Mouse (Mus musculus) hindbrain, embryonic 13.5 days (tissue): ENCODE results near the gene Plxnb1. TPM values are rescaled to one million over a fixed set of nuclear protein-coding genes. Genes with fewer than 3 reads are reported as not detected.
A peak's percentile ranks its signal among the peaks of the same experiment; 100 is the strongest.

Source experiments
- ATAC-seq: fragments of 200-750 bp; cut with Nextera tagmentation; 2 replicates; pipeline ENCODE4 v1.8.0; 2017; ENCODE audit warnings: moderate TSS enrichment; ENCODE audit not compliant: low FRiP score
- H3K27ac ChIP-seq: fragments of 300-500 bp; sonication (generic); 2 replicates; pipeline ENCODE4 v1.5.1; 2015; ENCODE audit warnings: inconsistent platforms, mild to moderate bottlenecking, moderate library complexity
- H3K27me3 ChIP-seq: fragments of 300-500 bp; sonication (generic); 2 replicates; pipeline ENCODE4 v1.6.1; 2015; ENCODE audit warnings: mild to moderate bottlenecking, inconsistent platforms
- H3K36me3 ChIP-seq: fragments of 300-500 bp; sonication (generic); 2 replicates; pipeline ENCODE4 v1.6.1; 2015; ENCODE audit warnings: mild to moderate bottlenecking, inconsistent platforms
- H3K4me1 ChIP-seq: fragments of 300-500 bp; sonication (generic); replicated peaks from 2 replicates; pipeline ENCODE4 v1.6.1; 2015; ENCODE audit warnings: inconsistent platforms
- H3K4me2 ChIP-seq: fragments of 300-500 bp; sonication (generic); 2 replicates; pipeline ENCODE4 v1.6.1; 2015; ENCODE audit warnings: inconsistent platforms, mild to moderate bottlenecking, moderate library complexity
- H3K4me3 ChIP-seq: fragments of 300-500 bp; sonication (generic); 2 replicates; pipeline ENCODE4 v1.5.1; 2015; ENCODE audit warnings: mild to moderate bottlenecking, inconsistent platforms
- H3K9ac ChIP-seq: fragments of 300-500 bp; sonication (generic); 2 replicates; pipeline ENCODE4 v1.6.1; 2015; ENCODE audit warnings: mild to moderate bottlenecking, inconsistent platforms
- H3K9me3 ChIP-seq: fragments of 300-500 bp; sonication (generic); 2 replicates; pipeline ENCODE4 v1.6.1; 2016; ENCODE audit warnings: inconsistent platforms
- whole genome bisulfite sequencing: fragments of 180-500 bp; shearing (Covaris S2); methylation state at CpG from one replicate; pipeline ENCODE4 v1.1.7; 2015; 5-methylcytosine and 5-hydroxymethylcytosine counted together
- polyA plus RNA-seq: library from polyadenylated mRNA; unstranded; fragments of >200 nt; fragmentation: Nextera tagmentation; extraction: Ambion mirVana; gene quantifications from 2 replicates; pipeline ENCODE4 v1.2.1, GENCODE M21; 2015

The Plxnb1 gene
- polyA plus RNA-seq: 22.5 and 27.2 TPM in 2 replicates

- Histone ChIP-seq H3K9me3 (no peaks in the 10 kb centered on the region), H3K4me2 (peak within 1 kb of the TSS; percentile 95), H3K4me3 (peak within 1 kb of the TSS; percentile 69), H3K27ac (peak within 1 kb of the TSS; percentile 100), H3K9ac (peak within 1 kb of the TSS; percentile 97), H3K27me3 (no peaks in the 10 kb centered on the region), H3K36me3 (peaks cover 34% of the 10 kb centered on the region), H3K4me1 (peaks cover 58% of the 10 kb centered on the region)
- peak; percentile 67 for ATAC-seq
- WGBS: under 1% methylated on average over 89 of the region's 102 CpGs
Observed at GRCm38 (mm10) chr9:109095137-109095982, at the start of gene Plxnb1. Gene Plxnb1, plus strand, starts transcription at chr9:109095389.

- H3K9me3 ChIP-seq: no peaks in the 10 kb centered on the region
- no peaks in the 10 kb centered on the region for H3K27me3 ChIP-seq
- no peaks in the 10 kb centered on the region for H3K4me1 ChIP-seq
- no peak overlapping the region for H3K9ac ChIP-seq
- H3K4me2 ChIP-seq: no peak overlapping the region
- H3K36me3 ChIP-seq: no peaks in the 10 kb centered on the region
- H3K27ac ChIP-seq: no peak overlapping the region
- H3K4me3 ChIP-seq: no peak overlapping the region
- 34% methylated on average over 5 of the region's 5 CpGs for WGBS
- no peak for ATAC-seq
Observed at GRCm38 (mm10) chr9:109046306-109046705, 48.9 kb upstream of the Plxnb1 start.

- Histone ChIP-seq H3K27ac (no peak overlapping the region), H3K9ac (no peak overlapping the region), H3K36me3 (no peaks in the 10 kb centered on the region), H3K9me3 (no peaks in the 10 kb centered on the region), H3K4me1 (peaks cover under 1% of the 10 kb centered on the region), H3K27me3 (no peaks in the 10 kb centered on the region), H3K4me3 (no peak overlapping the region), H3K4me2 (no peak overlapping the region)
- 90% methylated on average over 7 of the region's 7 CpGs for WGBS
- no peak for ATAC-seq
Observed at GRCm38 (mm10) chr9:109049316-109049715, 45.9 kb upstream of the Plxnb1 start.

GRCm38 (mm10) chr9:109049996-109050673, 45.1 kb upstream of the Plxnb1 start:
- ATAC-seq: no peak
- no peaks in the 10 kb centered on the region for H3K9me3 ChIP-seq
- H3K4me3 ChIP-seq: no peak overlapping the region
- no peaks in the 10 kb centered on the region for H3K36me3 ChIP-seq
- H3K27me3 ChIP-seq: no peaks in the 10 kb centered on the region
- no peak overlapping the region for H3K27ac ChIP-seq
- no peak overlapping the region for H3K4me2 ChIP-seq
- H3K9ac ChIP-seq: no peak overlapping the region
- 82% methylated on average over 9 of the region's 9 CpGs for WGBS
- peaks cover 6% of the 10 kb centered on the region for H3K4me1 ChIP-seq

GRCm38 (mm10) chr9:109050674-109050997, 44.6 kb upstream of the Plxnb1 start:
- no peak for ATAC-seq
- Histone ChIP-seq H3K27ac (no peak overlapping the region), H3K4me1 (peaks cover 11% of the 10 kb centered on the region), H3K9me3 (no peaks in the 10 kb centered on the region), H3K4me3 (no peak overlapping the region), H3K27me3 (no peaks in the 10 kb centered on the region), H3K4me2 (no peak overlapping the region), H3K36me3 (no peaks in the 10 kb centered on the region), H3K9ac (no peak overlapping the region)
- WGBS: 90% methylated on average over 3 of the region's 3 CpGs

- peaks cover 12% of the 10 kb centered on the region for H3K4me1 ChIP-seq
- H3K27me3 ChIP-seq: no peaks in the 10 kb centered on the region
- peaks cover 1% of the 10 kb centered on the region for H3K36me3 ChIP-seq
- 94% methylated on average over 13 of the region's 13 CpGs for WGBS
- H3K4me3 ChIP-seq: no peak overlapping the region
- no peak for ATAC-seq
- H3K9me3 ChIP-seq: no peaks in the 10 kb centered on the region
- no peak overlapping the region for H3K9ac ChIP-seq
- no peak overlapping the region for H3K4me2 ChIP-seq
- no peak overlapping the region for H3K27ac ChIP-seq
Observed at GRCm38 (mm10) chr9:109051011-109051501, 44.1 kb upstream of the Plxnb1 start.

- Histone ChIP-seq H3K4me2 (no peak overlapping the region), H3K4me3 (no peak overlapping the region), H3K36me3 (peaks cover 10% of the 10 kb centered on the region), H3K9me3 (no peaks in the 10 kb centered on the region), H3K4me1 (peaks cover 12% of the 10 kb centered on the region), H3K9ac (no peak overlapping the region), H3K27ac (no peak overlapping the region), H3K27me3 (no peaks in the 10 kb centered on the region)
- WGBS: 90% methylated on average over 10 of the region's 10 CpGs
- no peak for ATAC-seq
Observed at GRCm38 (mm10) chr9:109051651-109052489, 43.3 kb upstream of the Plxnb1 start.

- no peaks in the 10 kb centered on the region for H3K9me3 ChIP-seq
- ATAC-seq: no peak
- H3K36me3 ChIP-seq: peaks cover 18% of the 10 kb centered on the region
- peaks cover 12% of the 10 kb centered on the region for H3K4me1 ChIP-seq
- 90% methylated on average over 9 of the region's 9 CpGs for WGBS
- no peak overlapping the region for H3K27ac ChIP-seq
- H3K27me3 ChIP-seq: no peaks in the 10 kb centered on the region
- H3K4me3 ChIP-seq: no peak overlapping the region
- H3K4me2 ChIP-seq: no peak overlapping the region
- no peak overlapping the region for H3K9ac ChIP-seq
Observed at GRCm38 (mm10) chr9:109052490-109053260, 42.5 kb upstream of the Plxnb1 start.

GRCm38 (mm10) chr9:109053366-109053765, 41.8 kb upstream of the Plxnb1 start:
- Histone ChIP-seq H3K9me3 (no peaks in the 10 kb centered on the region), H3K9ac (no peak overlapping the region), H3K4me2 (no peak overlapping the region), H3K4me3 (no peak overlapping the region), H3K4me1 (peaks cover 17% of the 10 kb centered on the region), H3K36me3 (peaks cover 25% of the 10 kb centered on the region), H3K27me3 (no peaks in the 10 kb centered on the region), H3K27ac (no peak overlapping the region)
- WGBS: 84% methylated on average over 3 of the region's 3 CpGs
- ATAC-seq: no peak

GRCm38 (mm10) chr9:109053851-109054250, 41.3 kb upstream of the Plxnb1 start:
- Histone ChIP-seq H3K4me1 (peaks cover 22% of the 10 kb centered on the region), H3K36me3 (peaks cover 28% of the 10 kb centered on the region), H3K4me2 (no peak overlapping the region), H3K27ac (no peak overlapping the region), H3K4me3 (no peak overlapping the region), H3K27me3 (no peaks in the 10 kb centered on the region), H3K9ac (no peak overlapping the region), H3K9me3 (no peaks in the 10 kb centered on the region)
- WGBS: 80% methylated on average over 6 of the region's 6 CpGs
- ATAC-seq: no peak

GRCm38 (mm10) chr9:109054712-109055111, 40.5 kb upstream of the Plxnb1 start:
- 12% methylated on average over 7 of the region's 7 CpGs for WGBS
- Histone ChIP-seq H3K4me3 (peak overlapping the region; percentile 34), H3K4me2 (peak overlapping the region; percentile 56), H3K9ac (peak overlapping the region; percentile 65), H3K9me3 (no peaks in the 10 kb centered on the region), H3K4me1 (peaks cover 29% of the 10 kb centered on the region), H3K36me3 (peaks cover 28% of the 10 kb centered on the region), H3K27me3 (no peaks in the 10 kb centered on the region), H3K27ac (peak overlapping the region; percentile 61)
- peak; percentile 82 for ATAC-seq
